Mouse (Mus musculus) hindbrain, embryonic 12.5 days (tissue): ENCODE measurements around the gene 5830473C10Rik. TPM values are rescaled to one million over a fixed set of nuclear protein-coding genes. Genes with fewer than 3 reads are reported as not detected.

ENCODE experiments used
- ATAC-seq: fragments of 200-750 bp; cut with Nextera tagmentation; 2 replicates; pipeline ENCODE4 v1.8.0; 2017; ENCODE audit warnings: moderate TSS enrichment; ENCODE audit not compliant: low FRiP score
- H3K27ac ChIP-seq: fragments of 300-500 bp; sonication (generic); 2 replicates; pipeline ENCODE4 v1.5.1; 2016; ENCODE audit warnings: mild to moderate bottlenecking
- H3K27me3 ChIP-seq: fragments of 300-500 bp; sonication (generic); 2 replicates; pipeline ENCODE4 v1.6.1; 2016; ENCODE audit warnings: mild to moderate bottlenecking
- H3K36me3 ChIP-seq: fragments of 300-500 bp; sonication (generic); 2 replicates; pipeline ENCODE4 v1.6.1; 2016; ENCODE audit warnings: mild to moderate bottlenecking
- H3K4me1 ChIP-seq: fragments of 300-500 bp; sonication (generic); 2 replicates; pipeline ENCODE4 v1.6.1; 2016
- H3K4me2 ChIP-seq: fragments of 300-500 bp; sonication (generic); replicated peaks from 2 replicates; pipeline ENCODE4 v1.6.1; 2016; ENCODE audit warnings: mild to moderate bottlenecking
- H3K4me3 ChIP-seq: fragments of 300-500 bp; sonication (generic); 2 replicates; pipeline ENCODE4 v1.5.1; 2016; ENCODE audit warnings: mild to moderate bottlenecking
- H3K9ac ChIP-seq: fragments of 300-500 bp; sonication (generic); 2 replicates; pipeline ENCODE4 v1.6.1; 2016; ENCODE audit warnings: mild to moderate bottlenecking, moderate library complexity
- H3K9me3 ChIP-seq: fragments of 300-500 bp; sonication (generic); replicated peaks from 2 replicates; pipeline ENCODE4 v1.6.1; 2016; ENCODE audit warnings: mild to moderate bottlenecking
- WGBS: fragments of 180-500 bp; shearing (Covaris S2); methylation state at CpG from one replicate; pipeline ENCODE4 v1.1.7; 2016; 5-methylcytosine and 5-hydroxymethylcytosine counted together
- polyA plus RNA-seq: library from polyadenylated mRNA; unstranded; fragments of >200 nt; fragmentation: Nextera tagmentation; extraction: Ambion mirVana; gene quantifications from 2 replicates; pipeline ENCODE4 v1.2.1, GENCODE M21; 2016

Gene 5830473C10Rik
- polyA plus RNA-seq, 1 experiment from 2014 or later, result not detected

GRCm38 (mm10) chr5:90634885-90635284 lies 74.0 kb downstream of the 5830473C10Rik start:
- Histone ChIP-seq H3K27me3 (no peaks in the 10 kb centered on the region), H3K27ac (no peak overlapping the region), H3K4me3 (no peak overlapping the region), H3K9ac (no peak overlapping the region), H3K4me1 (no peaks in the 10 kb centered on the region), H3K9me3 (no peaks in the 10 kb centered on the region), H3K4me2 (no peak overlapping the region), H3K36me3 (no peaks in the 10 kb centered on the region)
- WGBS, result 74% methylated on average over 7 of the region's 7 CpGs
- no peak for ATAC-seq

GRCm38 (mm10) chr5:90640286-90641217 lies 79.6 kb downstream of the 5830473C10Rik start, which contains the start of gene Rassf6:
Gene Rassf6, minus strand, starts transcription at chr5:90640657.
- peak; percentile 75 for ATAC-seq
- Histone ChIP-seq H3K27ac (no peak within 1 kb of the TSS), H3K9ac (peak within 1 kb of the TSS; percentile 46; the same call in 1 of the 2 replicates), H3K27me3 (no peaks in the 10 kb centered on the region), H3K9me3 (no peaks in the 10 kb centered on the region), H3K4me3 (peak within 1 kb of the TSS; percentile 37), H3K4me2 (peak within 1 kb of the TSS; percentile 65), H3K36me3 (no peaks in the 10 kb centered on the region), H3K4me1 (peaks cover 6% of the 10 kb centered on the region)
- 13% methylated on average over 26 of the region's 26 CpGs for WGBS

GRCm38 (mm10) chr5:90641218-90641610 lies 80.3 kb downstream of the 5830473C10Rik start:
- Histone ChIP-seq H3K9me3 (no peaks in the 10 kb centered on the region), H3K4me1 (peaks cover 6% of the 10 kb centered on the region), H3K27me3 (no peaks in the 10 kb centered on the region), H3K27ac (no peak overlapping the region), H3K4me2 (no peak overlapping the region), H3K4me3 (no peak overlapping the region), H3K36me3 (no peaks in the 10 kb centered on the region), H3K9ac (no peak overlapping the region)
- 81% methylated on average over 10 of the region's 10 CpGs for WGBS
- no peak for ATAC-seq

- no peak overlapping the region for H3K4me2 ChIP-seq
- H3K27me3 ChIP-seq, result no peaks in the 10 kb centered on the region
- H3K9me3 ChIP-seq, result no peaks in the 10 kb centered on the region
- H3K9ac ChIP-seq, result no peak overlapping the region
- 82% methylated on average over 3 of the region's 3 CpGs for WGBS
- H3K27ac ChIP-seq, result no peak overlapping the region
- no peaks in the 10 kb centered on the region for H3K36me3 ChIP-seq
- H3K4me3 ChIP-seq, result no peak overlapping the region
- peaks cover 1% of the 10 kb centered on the region; the same call in 1 of the 2 replicates for H3K4me1 ChIP-seq
- ATAC-seq, result no peak
Measured at GRCm38 (mm10) chr5:90645579-90645978, 84.7 kb downstream of the 5830473C10Rik start.

GRCm38 (mm10) chr5:90646398-90646797 lies 85.5 kb downstream of the 5830473C10Rik start:
- Histone ChIP-seq H3K4me3 (no peak overlapping the region), H3K27me3 (no peaks in the 10 kb centered on the region), H3K9me3 (no peaks in the 10 kb centered on the region), H3K9ac (no peak overlapping the region), H3K4me1 (no peaks in the 10 kb centered on the region), H3K4me2 (no peak overlapping the region), H3K27ac (no peak overlapping the region), H3K36me3 (no peaks in the 10 kb centered on the region)
- 93% methylated on average over 5 of the region's 5 CpGs for whole genome bisulfite sequencing
- ATAC-seq, result no peak

Other genes starting within 250 kb of the 5830473C10Rik start
- gene Ankrd17, start 194.5 kb upstream of the 5830473C10Rik start, polyA plus RNA-seq, result 29.2 and 32.3 TPM in 2 replicates
- gene Gm9958, start 193.9 kb upstream of the 5830473C10Rik start, polyA plus RNA-seq, result 6.6 and 7.3 TPM in 2 replicates
- not detected in 2 replicates for gene Alb, start 100.2 kb upstream of the 5830473C10Rik start, polyA plus RNA-seq
- 0.18 and 0.41 TPM in 2 replicates for gene Afp, start 70.4 kb upstream of the 5830473C10Rik start, polyA plus RNA-seq
- not detected in 2 replicates for gene Afm, start 42.2 kb upstream of the 5830473C10Rik start, polyA plus RNA-seq
- gene Rassf6, start 79.5 kb downstream of the 5830473C10Rik start, polyA plus RNA-seq, result 0.62 and 0.73 TPM in 2 replicates
- gene Cxcl5, start 198.3 kb downstream of the 5830473C10Rik start, polyA plus RNA-seq, result 0.29 and 0.48 TPM in 2 replicates
- gene Ppbp, start 207.4 kb downstream of the 5830473C10Rik start, polyA plus RNA-seq, result 7.8 and 9.6 TPM in 2 replicates
- 56.2 and 75.0 TPM in 2 replicates for gene Pf4, start 211.3 kb downstream of the 5830473C10Rik start, polyA plus RNA-seq
- not detected in 2 replicates for gene Cxcl3, start 225.0 kb downstream of the 5830473C10Rik start, polyA plus RNA-seq
- 0.10 TPM in 1 of 2 replicates, not detected in the other for gene Cxcl15, start 233.4 kb downstream of the 5830473C10Rik start, polyA plus RNA-seq